Mouse (Mus musculus): ENCODE measurements at regions not wholly inside any gene's neighbourhood (a gene's known extent, or its start where the extent isn't known, plus 50 kb on each side); places are given as distances from the start of the nearest gene placed in this dataset.

DNA sequence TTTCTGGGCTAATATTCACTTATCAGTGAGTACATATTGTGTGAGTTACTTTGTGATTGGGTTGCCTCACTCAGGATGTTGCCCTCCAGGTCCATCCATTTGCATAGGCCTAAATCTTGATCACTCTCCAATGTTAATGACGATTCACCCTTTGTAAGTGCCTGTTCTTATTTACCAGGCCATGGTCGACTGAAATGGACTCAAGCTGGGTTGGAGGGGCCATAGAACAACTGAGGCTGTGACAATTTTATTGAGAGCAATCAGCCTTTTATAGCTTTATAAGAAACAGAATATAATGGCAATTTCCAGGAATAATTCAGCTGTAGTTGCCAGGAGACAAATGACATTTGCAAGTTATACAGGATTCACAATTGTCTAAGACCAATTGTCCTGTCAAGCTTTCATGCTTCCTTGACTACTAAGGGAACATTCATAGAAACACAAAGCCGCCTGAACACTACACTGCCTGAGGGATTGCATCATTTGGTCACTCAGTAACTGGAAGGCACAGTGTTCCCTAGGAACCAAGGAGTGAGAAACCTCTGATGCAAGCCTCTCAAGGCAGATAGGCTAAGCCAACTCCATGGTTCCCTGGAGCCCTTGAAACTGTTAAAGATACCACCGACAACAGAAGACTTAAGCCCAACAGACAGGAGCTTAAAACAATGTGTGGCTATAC, 348.5 kb upstream of the Prmt6 start:
- 77% methylated on average over 4 of the region's 4 CpGs for WGBS
- no peaks in the 10 kb centered on the region for H3K4me1 ChIP-seq (replicated peaks; ENCODE audit: control insufficient read depth, insufficient read depth, low read length)
- H3K36me3 ChIP-seq (ENCODE audit: control insufficient read depth, insufficient read depth) = no peaks in the 10 kb centered on the region
- no peak overlapping the region for H3K27ac ChIP-seq (ENCODE audit: low read depth, low read length)
- no peak for TF ChIP-seq CTCF (IDR thresholded peaks at IDR 0.05; ENCODE audit: low read depth)
- no peak overlapping the region for H3K4me2 ChIP-seq (replicated peaks; ENCODE audit: low read depth)
- ATAC-seq = no peak
- no peak overlapping the region for H3K4me3 ChIP-seq (ENCODE audit: low read depth, low read length)
- no peak overlapping the region for H3K9ac ChIP-seq (ENCODE audit: low read depth, low read length)
- no peaks in the 10 kb centered on the region for H3K27me3 ChIP-seq (replicated peaks; ENCODE audit: control insufficient read depth, insufficient read depth, low read length)
- no peaks in the 10 kb centered on the region for H3K9me3 ChIP-seq (ENCODE audit: control insufficient read depth)

DNA sequence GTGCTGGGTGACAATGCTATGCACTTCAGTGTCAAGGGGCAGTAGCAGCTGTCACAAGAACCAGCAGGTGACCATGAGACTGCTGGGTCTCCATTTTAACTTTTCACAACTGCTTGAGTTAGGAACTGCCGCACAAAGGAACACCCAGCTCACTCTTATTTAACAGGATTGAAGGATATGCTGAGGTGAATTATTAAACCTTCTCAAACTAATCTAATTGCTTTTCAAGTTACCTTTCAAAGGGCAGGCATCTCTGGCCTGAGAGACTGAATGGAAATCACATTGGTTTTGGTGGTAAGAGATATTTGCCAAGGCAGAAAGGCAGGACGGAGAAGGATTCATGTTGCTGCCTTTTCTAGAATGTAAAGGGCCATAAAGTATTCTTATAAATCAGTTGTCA, 332.0 kb upstream of the Prmt6 start:
- Histone ChIP-seq H3K4me2 (replicated peaks; ENCODE audit: low read depth) (no peak overlapping the region), H3K4me3 (ENCODE audit: low read depth, low read length) (no peak overlapping the region), H3K9me3 (ENCODE audit: control insufficient read depth) (no peaks in the 10 kb centered on the region), H3K4me1 (replicated peaks; ENCODE audit: control insufficient read depth, insufficient read depth, low read length) (no peaks in the 10 kb centered on the region), H3K36me3 (ENCODE audit: control insufficient read depth, insufficient read depth) (no peaks in the 10 kb centered on the region), H3K27ac (ENCODE audit: low read depth, low read length) (no peak overlapping the region), H3K27me3 (replicated peaks; ENCODE audit: control insufficient read depth, insufficient read depth, low read length) (no peaks in the 10 kb centered on the region), H3K9ac (ENCODE audit: low read depth, low read length) (no peak overlapping the region)
- no peak for ATAC-seq
- 40% methylated on average over 2 of the region's 2 CpGs for WGBS
- TF ChIP-seq CTCF (IDR thresholded peaks at IDR 0.05; ENCODE audit: low read depth) = no peak

- Histone ChIP-seq H3K4me2 (replicated peaks; ENCODE audit: low read depth) (no peak overlapping the region), H3K9me3 (ENCODE audit: control insufficient read depth) (no peaks in the 10 kb centered on the region), H3K9ac (ENCODE audit: low read depth, low read length) (no peak overlapping the region), H3K4me1 (replicated peaks; ENCODE audit: control insufficient read depth, insufficient read depth, low read length) (no peaks in the 10 kb centered on the region), H3K36me3 (ENCODE audit: control insufficient read depth, insufficient read depth) (no peaks in the 10 kb centered on the region), H3K27me3 (replicated peaks; ENCODE audit: control insufficient read depth, insufficient read depth, low read length) (no peaks in the 10 kb centered on the region), H3K4me3 (ENCODE audit: low read depth, low read length) (no peak overlapping the region), H3K27ac (ENCODE audit: low read depth, low read length) (no peak overlapping the region)
- TF ChIP-seq CTCF (IDR thresholded peaks at IDR 0.05; ENCODE audit: low read depth) = no peak
- no peak for ATAC-seq
- 50% methylated on average over 1 of the region's 1 CpGs for WGBS
Observed at GRCm38 (mm10) chr3:110579261-110579660, 328.5 kb upstream of the Prmt6 start.

DNA sequence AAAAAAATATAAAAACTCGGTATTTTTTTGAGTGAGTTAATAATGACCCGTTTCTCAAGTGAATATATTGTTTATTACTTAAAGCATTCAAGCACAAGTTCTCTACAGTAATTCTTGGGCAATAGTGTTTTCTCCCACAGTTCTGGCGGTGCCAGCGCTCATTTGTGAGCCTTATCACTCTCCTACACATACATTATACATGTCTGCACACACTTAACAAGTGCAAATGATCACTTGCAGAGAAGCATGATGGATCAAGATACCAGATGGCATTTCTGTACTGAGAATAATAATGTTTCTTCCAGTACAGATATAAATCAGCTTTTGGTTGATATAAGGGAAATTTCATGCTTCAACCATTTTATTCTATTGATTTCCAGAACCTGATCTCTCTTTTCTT, 316.4 kb upstream of the Prmt6 start:
- H3K4me2 ChIP-seq (replicated peaks; ENCODE audit: low read depth) = no peak overlapping the region
- 82% methylated on average over 4 of the region's 4 CpGs for WGBS
- H3K36me3 ChIP-seq (ENCODE audit: control insufficient read depth, insufficient read depth) = no peaks in the 10 kb centered on the region
- H3K27ac ChIP-seq (ENCODE audit: low read depth, low read length) = no peak overlapping the region
- no peak for TF ChIP-seq CTCF (IDR thresholded peaks at IDR 0.05; ENCODE audit: low read depth)
- H3K27me3 ChIP-seq (replicated peaks; ENCODE audit: control insufficient read depth, insufficient read depth, low read length) = no peaks in the 10 kb centered on the region
- no peak overlapping the region for H3K9ac ChIP-seq (ENCODE audit: low read depth, low read length)
- H3K4me3 ChIP-seq (ENCODE audit: low read depth, low read length) = no peak overlapping the region
- no peaks in the 10 kb centered on the region for H3K4me1 ChIP-seq (replicated peaks; ENCODE audit: control insufficient read depth, insufficient read depth, low read length)
- H3K9me3 ChIP-seq (ENCODE audit: control insufficient read depth) = no peaks in the 10 kb centered on the region
- ATAC-seq = no peak

GRCm38 (mm10) chr3:110547326-110547725, 296.5 kb upstream of the Prmt6 start:
- no peak overlapping the region for H3K27ac ChIP-seq (ENCODE audit: low read depth, low read length)
- H3K4me3 ChIP-seq (ENCODE audit: low read depth, low read length) = no peak overlapping the region
- WGBS = 86% methylated on average over 4 of the region's 4 CpGs
- H3K4me2 ChIP-seq (replicated peaks; ENCODE audit: low read depth) = no peak overlapping the region
- H3K9me3 ChIP-seq (ENCODE audit: control insufficient read depth) = no peaks in the 10 kb centered on the region
- no peak for ATAC-seq
- no peak overlapping the region for H3K9ac ChIP-seq (ENCODE audit: low read depth, low read length)
- no peaks in the 10 kb centered on the region for H3K4me1 ChIP-seq (replicated peaks; ENCODE audit: control insufficient read depth, insufficient read depth, low read length)
- TF ChIP-seq CTCF (IDR thresholded peaks at IDR 0.05; ENCODE audit: low read depth) = no peak
- H3K27me3 ChIP-seq (replicated peaks; ENCODE audit: control insufficient read depth, insufficient read depth, low read length) = no peaks in the 10 kb centered on the region
- no peaks in the 10 kb centered on the region for H3K36me3 ChIP-seq (ENCODE audit: control insufficient read depth, insufficient read depth)

DNA sequence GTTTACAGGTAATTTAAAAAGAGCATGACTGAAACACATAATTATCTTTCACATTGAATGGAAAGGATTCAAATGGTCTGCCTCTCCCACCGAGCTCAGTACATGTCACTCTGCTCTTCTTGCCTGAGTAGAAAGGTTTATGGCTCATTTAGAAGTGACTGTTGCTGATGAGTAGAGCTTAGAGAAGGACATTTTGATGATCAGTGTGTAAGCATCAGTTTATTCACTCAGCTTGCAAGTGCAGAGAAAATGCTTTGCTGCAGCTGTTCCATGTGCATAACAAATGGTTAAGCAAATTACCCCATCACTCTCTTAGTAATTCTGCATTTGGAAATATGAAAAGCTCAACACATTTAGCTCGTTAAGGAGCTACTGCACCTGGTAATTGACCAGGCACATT, 287.5 kb upstream of the Prmt6 start:
- WGBS = 44% methylated on average over 2 of the region's 2 CpGs
- Histone ChIP-seq H3K4me3 (ENCODE audit: low read depth, low read length) (no peak overlapping the region), H3K27me3 (replicated peaks; ENCODE audit: control insufficient read depth, insufficient read depth, low read length) (no peaks in the 10 kb centered on the region), H3K4me1 (replicated peaks; ENCODE audit: control insufficient read depth, insufficient read depth, low read length) (no peaks in the 10 kb centered on the region), H3K9ac (ENCODE audit: low read depth, low read length) (no peak overlapping the region), H3K9me3 (ENCODE audit: control insufficient read depth) (no peaks in the 10 kb centered on the region), H3K27ac (ENCODE audit: low read depth, low read length) (no peak overlapping the region), H3K36me3 (ENCODE audit: control insufficient read depth, insufficient read depth) (no peaks in the 10 kb centered on the region), H3K4me2 (replicated peaks; ENCODE audit: low read depth) (no peak overlapping the region)
- TF ChIP-seq CTCF (IDR thresholded peaks at IDR 0.05; ENCODE audit: low read depth) = no peak
- no peak for ATAC-seq
